Mouse (Mus musculus) urinary bladder, postnatal 0 days (tissue): ENCODE data around the gene Gm7168. TPM values are rescaled to one million over a fixed set of nuclear protein-coding genes. Genes with fewer than 3 reads are reported as not detected.

ENCODE experiments used
- polyA plus RNA-seq: library from polyadenylated mRNA; unstranded; fragments of >200 nt; fragmentation: Nextera tagmentation; extraction: Ambion mirVana; gene quantifications from 2 replicates; pipeline ENCODE4 v1.2.1, GENCODE M21; 2015

Gm7168 gene
- polyA plus RNA-seq = not detected in 2 replicates

DNA sequence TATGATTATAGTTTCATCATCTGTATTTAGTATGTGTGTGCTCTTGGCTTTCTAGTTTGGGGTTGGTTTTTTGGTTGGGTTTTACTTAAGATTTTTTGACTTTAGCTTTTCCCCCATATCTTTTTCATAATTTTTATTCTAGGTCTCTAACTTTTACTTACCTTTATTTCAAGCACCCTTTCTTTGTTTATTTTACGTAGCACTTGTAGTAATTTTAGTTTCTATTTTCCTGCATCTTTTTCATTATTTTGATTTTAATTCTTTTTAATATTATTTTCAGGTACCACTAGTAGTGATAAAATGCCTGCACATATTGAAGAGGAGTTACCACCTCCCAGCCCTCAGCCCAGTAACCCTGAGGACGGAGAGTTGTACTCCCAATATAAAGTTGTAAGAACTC, at the start of gene Gm7168:
Gene Gm7168 (plus strand): TSS at position 301 of the 400 bp plus-strand sequence.

Other genes with a start within 250 kb of the Gm7168 start
- 56.7 and 71.7 TPM in 2 replicates for gene Afdn, start 187.8 kb upstream of the Gm7168 start, polyA plus RNA-seq
- 2.3 and 3.1 TPM in 2 replicates for gene Tcte2, start 186.5 kb upstream of the Gm7168 start, polyA plus RNA-seq
- not detected in 2 replicates for gene Gm7356, start 55.3 kb downstream of the Gm7168 start, polyA plus RNA-seq
- gene Gm7358, start 111.2 kb downstream of the Gm7168 start, polyA plus RNA-seq = not detected in 2 replicates